Mouse (Mus musculus) intestine, embryonic 15.5 days (tissue): Measurements from ENCODE around the gene Gp2. TPM values are rescaled to one million over a fixed set of nuclear protein-coding genes. Genes with fewer than 3 reads are reported as not detected.

ENCODE experiments used
- ATAC-seq: fragments of 200-750 bp; cut with Nextera tagmentation; 2 replicates; pipeline ENCODE4 v1.8.0; 2017; ENCODE audit warnings: moderate TSS enrichment, moderate library complexity
- H3K27ac ChIP-seq: fragments of 300-500 bp; sonication (generic); 2 replicates; pipeline ENCODE4 v1.5.1; 2015; ENCODE audit warnings: mild to moderate bottlenecking, inconsistent platforms
- H3K27me3 ChIP-seq: fragments of 300-500 bp; sonication (generic); replicated peaks from 2 replicates; pipeline ENCODE4 v1.6.1; 2015; ENCODE audit warnings: inconsistent platforms
- H3K36me3 ChIP-seq: fragments of 300-500 bp; sonication (generic); 2 replicates; pipeline ENCODE4 v1.6.1; 2015; ENCODE audit warnings: inconsistent platforms
- H3K4me1 ChIP-seq: fragments of 300-500 bp; sonication (generic); replicated peaks from 2 replicates; pipeline ENCODE4 v1.6.1; 2015; ENCODE audit warnings: inconsistent platforms
- H3K4me2 ChIP-seq: fragments of 300-500 bp; sonication (generic); replicated peaks from 2 replicates; pipeline ENCODE4 v1.6.1; 2015; ENCODE audit warnings: mild to moderate bottlenecking, inconsistent platforms
- H3K4me3 ChIP-seq: fragments of 300-500 bp; sonication (generic); replicated peaks from 2 replicates; pipeline ENCODE4 v1.5.1; 2015; ENCODE audit warnings: inconsistent platforms
- H3K9ac ChIP-seq: fragments of 300-500 bp; sonication (generic); 2 replicates; pipeline ENCODE4 v1.6.1; 2015; ENCODE audit warnings: inconsistent platforms
- H3K9me3 ChIP-seq: fragments of 300-500 bp; sonication (generic); 2 replicates; pipeline ENCODE4 v1.6.1; 2016; ENCODE audit warnings: inconsistent platforms
- WGBS: fragments of 180-500 bp; shearing (Covaris S2); methylation state at CpG from one replicate; pipeline ENCODE4 v1.1.7; 2015; 5-methylcytosine and 5-hydroxymethylcytosine counted together
- polyA plus RNA-seq: library from polyadenylated mRNA; unstranded; fragments of >200 nt; fragmentation: Nextera tagmentation; extraction: Ambion mirVana; gene quantifications from 2 replicates; pipeline ENCODE4 v1.2.1, GENCODE M21; 2015

The Gp2 gene
- 0.18 and 0.82 TPM in 2 replicates for polyA plus RNA-seq

- ATAC-seq, result no peak
- no peaks in the 10 kb centered on the region for H3K36me3 ChIP-seq
Observed at GRCm38 (mm10) chr7:119459185-119459584, at the start of gene Gp2. TSS of gene Gp2 (minus strand) at chr7:119459285.

GRCm38 (mm10) chr7:119490041-119490780 is 31.1 kb upstream of the Gp2 start:
- Histone ChIP-seq H3K36me3 (no peaks in the 10 kb centered on the region), H3K9me3 (no peaks in the 10 kb centered on the region), H3K9ac (no peak overlapping the region), H3K4me3 (no peak overlapping the region), H3K27me3 (no peaks in the 10 kb centered on the region), H3K27ac (no peak overlapping the region), H3K4me2 (no peak overlapping the region), H3K4me1 (no peaks in the 10 kb centered on the region)
- 86% methylated on average over 4 of the region's 4 CpGs for WGBS
- ATAC-seq, result no peak

More at GRCm38 (mm10) chr7:119459185-119459584, at the start of gene Gp2:
- 89% methylated on average over 6 of the region's 6 CpGs for WGBS
- Histone ChIP-seq H3K4me1 (no peaks in the 10 kb centered on the region), H3K4me3 (no peak within 1 kb of the TSS), H3K9me3 (no peaks in the 10 kb centered on the region), H3K4me2 (no peak within 1 kb of the TSS), H3K9ac (no peak within 1 kb of the TSS), H3K27ac (no peak within 1 kb of the TSS), H3K27me3 (no peaks in the 10 kb centered on the region)

DNA sequence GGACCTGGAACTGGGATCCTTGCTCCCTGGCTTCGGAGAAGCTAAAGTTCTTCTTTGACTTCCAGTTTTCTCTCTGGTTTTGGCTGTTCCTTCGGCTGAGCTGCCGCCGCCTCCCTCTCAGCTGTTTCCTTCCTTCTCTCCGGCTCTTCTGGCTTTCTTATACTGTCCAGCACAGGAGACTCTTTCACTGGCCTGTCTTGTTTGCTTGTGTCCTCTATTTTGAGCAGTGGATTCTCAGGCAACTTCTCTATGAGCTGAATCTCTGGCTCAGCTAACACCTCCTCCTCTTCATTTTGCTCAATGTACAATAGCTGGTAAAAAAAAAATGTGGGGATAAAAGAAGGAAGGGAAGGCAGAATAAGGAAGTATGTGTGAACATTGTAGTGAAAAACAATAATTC is 27.6 kb upstream of the Gp2 start:
- Histone ChIP-seq H3K4me1 (no peaks in the 10 kb centered on the region), H3K4me3 (no peak overlapping the region), H3K27ac (no peak overlapping the region), H3K27me3 (no peaks in the 10 kb centered on the region), H3K36me3 (no peaks in the 10 kb centered on the region), H3K4me2 (no peak overlapping the region), H3K9me3 (no peaks in the 10 kb centered on the region), H3K9ac (no peak overlapping the region)
- ATAC-seq, result no peak
- WGBS, result 88% methylated on average over 5 of the region's 5 CpGs

GRCm38 (mm10) chr7:119484154-119484553 is 25.1 kb upstream of the Gp2 start:
- no peak overlapping the region for H3K4me2 ChIP-seq
- no peak for ATAC-seq
- 90% methylated on average over 4 of the region's 4 CpGs for WGBS
- H3K36me3 ChIP-seq, result no peaks in the 10 kb centered on the region
- H3K9ac ChIP-seq, result no peak overlapping the region
- H3K4me1 ChIP-seq, result no peaks in the 10 kb centered on the region
- H3K27ac ChIP-seq, result no peak overlapping the region
- no peaks in the 10 kb centered on the region for H3K9me3 ChIP-seq
- H3K4me3 ChIP-seq, result no peak overlapping the region
- H3K27me3 ChIP-seq, result no peaks in the 10 kb centered on the region

GRCm38 (mm10) chr7:119479256-119479655 is 20.2 kb upstream of the Gp2 start, which contains the start of gene Umod:
TSS of gene Umod (minus strand) at chr7:119479282.
- no peak for ATAC-seq

GRCm38 (mm10) chr7:119476500-119477389 is 17.7 kb upstream of the Gp2 start:
- H3K36me3 ChIP-seq, result no peaks in the 10 kb centered on the region
- no peaks in the 10 kb centered on the region for H3K4me1 ChIP-seq
- 68% methylated on average over 33 of the region's 33 CpGs for WGBS
- no peaks in the 10 kb centered on the region for H3K9me3 ChIP-seq
- no peak for ATAC-seq
- no peak overlapping the region for H3K9ac ChIP-seq
- H3K27me3 ChIP-seq, result no peaks in the 10 kb centered on the region
- no peak overlapping the region for H3K4me2 ChIP-seq
- H3K4me3 ChIP-seq, result no peak overlapping the region
- no peak overlapping the region for H3K27ac ChIP-seq

More at GRCm38 (mm10) chr7:119479256-119479655, 20.2 kb upstream of the Gp2 start, which contains the start of gene Umod:
- H3K9me3 ChIP-seq, result no peaks in the 10 kb centered on the region
- H3K9ac ChIP-seq, result no peak within 1 kb of the TSS
- no peak within 1 kb of the TSS for H3K4me3 ChIP-seq
- no peak within 1 kb of the TSS for H3K27ac ChIP-seq
- no peak within 1 kb of the TSS for H3K4me2 ChIP-seq
- H3K36me3 ChIP-seq, result no peaks in the 10 kb centered on the region
- H3K4me1 ChIP-seq, result no peaks in the 10 kb centered on the region
- H3K27me3 ChIP-seq, result no peaks in the 10 kb centered on the region

GRCm38 (mm10) chr7:119454192-119454591 is 4.9 kb downstream of the Gp2 start:
- Histone ChIP-seq H3K4me1 (no peaks in the 10 kb centered on the region), H3K9me3 (no peaks in the 10 kb centered on the region), H3K27me3 (no peaks in the 10 kb centered on the region), H3K27ac (no peak overlapping the region), H3K4me3 (no peak overlapping the region), H3K36me3 (no peaks in the 10 kb centered on the region), H3K9ac (no peak overlapping the region), H3K4me2 (no peak overlapping the region)
- 78% methylated on average over 7 of the region's 7 CpGs for WGBS
- ATAC-seq, result no peak

DNA sequence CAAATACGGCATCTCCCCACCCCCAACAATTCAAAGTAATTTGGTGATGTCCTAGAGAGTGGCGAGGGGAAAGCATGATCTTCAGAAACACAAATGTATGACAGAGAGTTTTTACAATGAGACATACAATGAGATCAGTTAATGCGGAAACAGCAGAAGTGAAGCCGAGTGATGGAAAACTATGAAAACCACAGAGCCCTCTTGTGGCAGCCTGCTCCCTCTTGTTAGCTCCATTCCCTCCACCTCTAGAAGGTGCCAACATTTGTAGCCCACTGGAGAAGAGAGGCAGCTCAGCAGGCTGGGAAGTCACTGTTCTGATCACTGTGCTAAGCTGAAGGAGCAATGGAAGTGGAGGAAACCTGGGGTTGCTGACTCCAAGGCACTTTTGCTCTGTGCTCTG is 15.2 kb downstream of the Gp2 start:
- H3K9me3 ChIP-seq, result no peaks in the 10 kb centered on the region
- no peak overlapping the region for H3K4me3 ChIP-seq
- no peak for ATAC-seq
- H3K4me1 ChIP-seq, result no peaks in the 10 kb centered on the region
- 63% methylated on average over 4 of the region's 4 CpGs for WGBS
- H3K36me3 ChIP-seq, result no peaks in the 10 kb centered on the region
- no peak overlapping the region for H3K27ac ChIP-seq
- H3K4me2 ChIP-seq, result no peak overlapping the region
- H3K9ac ChIP-seq, result no peak overlapping the region
- H3K27me3 ChIP-seq, result no peaks in the 10 kb centered on the region

GRCm38 (mm10) chr7:119441938-119442337 is 17.1 kb downstream of the Gp2 start:
- H3K4me2 ChIP-seq, result no peak overlapping the region
- H3K9me3 ChIP-seq, result no peaks in the 10 kb centered on the region
- no peaks in the 10 kb centered on the region for H3K27me3 ChIP-seq
- H3K4me1 ChIP-seq, result no peaks in the 10 kb centered on the region
- no peak overlapping the region for H3K9ac ChIP-seq
- no peak for ATAC-seq
- H3K4me3 ChIP-seq, result no peak overlapping the region
- 69% methylated on average over 1 of the region's 1 CpGs for whole genome bisulfite sequencing
- no peak overlapping the region for H3K27ac ChIP-seq
- H3K36me3 ChIP-seq, result no peaks in the 10 kb centered on the region

DNA sequence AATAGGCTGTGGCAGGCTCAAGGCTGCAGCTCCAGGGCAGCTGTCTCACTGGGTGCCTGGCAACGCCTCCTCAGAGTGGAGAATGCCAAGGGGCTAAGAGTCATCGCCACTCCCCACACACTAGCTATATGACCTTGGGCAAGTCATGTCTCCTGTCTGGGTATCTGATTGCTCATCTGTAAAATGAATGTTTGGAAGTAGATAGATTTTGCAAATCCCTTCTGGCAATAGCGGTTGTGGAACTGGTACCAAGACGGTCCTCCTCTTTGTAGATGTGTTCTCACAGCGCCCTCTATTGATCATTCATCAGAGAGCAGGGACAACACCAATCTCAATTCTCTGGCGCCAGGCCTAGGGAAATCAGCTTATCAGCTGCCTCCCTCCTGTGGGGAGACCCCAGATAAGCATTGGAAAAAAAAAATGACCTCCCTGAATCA is 31.9 kb downstream of the Gp2 start:
- Histone ChIP-seq H3K4me1 (no peaks in the 10 kb centered on the region), H3K27me3 (no peaks in the 10 kb centered on the region), H3K9ac (no peak overlapping the region), H3K27ac (no peak overlapping the region), H3K4me3 (no peak overlapping the region), H3K4me2 (no peak overlapping the region), H3K9me3 (no peaks in the 10 kb centered on the region), H3K36me3 (no peaks in the 10 kb centered on the region)
- no peak for ATAC-seq
- 18% methylated on average over 6 of the region's 6 CpGs for WGBS

DNA sequence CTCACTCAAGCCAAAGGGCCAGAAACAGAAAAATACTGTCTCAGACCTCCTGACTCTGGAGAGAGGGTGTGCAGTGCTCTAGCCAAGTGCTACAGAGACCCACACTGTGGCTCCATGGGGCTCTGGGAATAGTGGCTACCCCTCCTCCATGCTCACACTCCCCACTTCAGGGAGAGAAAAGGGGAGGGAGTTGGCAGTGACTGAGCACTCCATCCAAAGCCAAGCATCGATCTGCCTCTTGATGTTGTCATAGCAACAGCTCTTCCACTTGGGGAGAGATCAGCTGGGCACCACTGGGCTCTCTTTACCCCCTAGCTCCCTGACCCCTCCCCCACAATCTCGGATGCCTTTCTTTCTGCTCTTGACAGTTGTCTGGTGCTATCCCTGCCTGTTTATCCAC is 38.4 kb downstream of the Gp2 start:
- no peaks in the 10 kb centered on the region for H3K4me1 ChIP-seq
- H3K27me3 ChIP-seq, result no peaks in the 10 kb centered on the region
- H3K9me3 ChIP-seq, result no peaks in the 10 kb centered on the region
- no peak overlapping the region for H3K4me2 ChIP-seq
- H3K27ac ChIP-seq, result no peak overlapping the region
- H3K4me3 ChIP-seq, result no peak overlapping the region
- H3K9ac ChIP-seq, result no peak overlapping the region
- WGBS, result 23% methylated on average over 2 of the region's 2 CpGs
- ATAC-seq, result no peak
- no peaks in the 10 kb centered on the region for H3K36me3 ChIP-seq

DNA sequence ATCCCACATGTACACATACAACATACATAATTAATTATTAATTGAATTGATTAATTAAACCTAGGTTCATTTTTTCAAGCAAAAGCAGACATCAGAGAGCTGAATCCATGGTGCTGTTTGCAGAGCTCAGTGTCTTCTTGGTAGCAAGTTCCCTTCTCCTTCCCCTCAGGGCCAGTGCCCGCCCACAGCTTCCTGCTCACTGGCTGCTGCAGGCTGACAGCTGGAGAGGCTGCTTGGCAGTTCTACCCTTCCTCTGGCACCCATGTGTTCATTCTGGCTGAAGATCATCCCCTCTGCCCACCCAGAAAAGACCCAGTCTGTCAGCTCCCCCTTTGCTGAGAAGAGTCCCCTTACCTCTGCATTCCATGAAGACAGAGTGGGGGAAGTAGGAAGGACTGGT is 40.6 kb downstream of the Gp2 start:
- no peak overlapping the region for H3K4me3 ChIP-seq
- H3K27me3 ChIP-seq, result no peaks in the 10 kb centered on the region
- no peaks in the 10 kb centered on the region for H3K9me3 ChIP-seq
- no peak overlapping the region for H3K27ac ChIP-seq
- no peak for ATAC-seq
- no peak overlapping the region for H3K4me2 ChIP-seq
- 65% methylated on average over 1 of the region's 1 CpGs for WGBS
- no peaks in the 10 kb centered on the region for H3K4me1 ChIP-seq
- no peak overlapping the region for H3K9ac ChIP-seq
- H3K36me3 ChIP-seq, result no peaks in the 10 kb centered on the region
